Mouse (Mus musculus): ENCODE data around the gene Evc2. TPM values are rescaled to one million over a fixed set of nuclear protein-coding genes. Genes with fewer than 3 reads are reported as not detected.
A peak's percentile ranks its signal among the peaks of the same experiment; 100 is the strongest.

Evc2 gene
- polyA plus RNA-seq, 1 experiment from 2014 or later: 12.2 TPM

DNA sequence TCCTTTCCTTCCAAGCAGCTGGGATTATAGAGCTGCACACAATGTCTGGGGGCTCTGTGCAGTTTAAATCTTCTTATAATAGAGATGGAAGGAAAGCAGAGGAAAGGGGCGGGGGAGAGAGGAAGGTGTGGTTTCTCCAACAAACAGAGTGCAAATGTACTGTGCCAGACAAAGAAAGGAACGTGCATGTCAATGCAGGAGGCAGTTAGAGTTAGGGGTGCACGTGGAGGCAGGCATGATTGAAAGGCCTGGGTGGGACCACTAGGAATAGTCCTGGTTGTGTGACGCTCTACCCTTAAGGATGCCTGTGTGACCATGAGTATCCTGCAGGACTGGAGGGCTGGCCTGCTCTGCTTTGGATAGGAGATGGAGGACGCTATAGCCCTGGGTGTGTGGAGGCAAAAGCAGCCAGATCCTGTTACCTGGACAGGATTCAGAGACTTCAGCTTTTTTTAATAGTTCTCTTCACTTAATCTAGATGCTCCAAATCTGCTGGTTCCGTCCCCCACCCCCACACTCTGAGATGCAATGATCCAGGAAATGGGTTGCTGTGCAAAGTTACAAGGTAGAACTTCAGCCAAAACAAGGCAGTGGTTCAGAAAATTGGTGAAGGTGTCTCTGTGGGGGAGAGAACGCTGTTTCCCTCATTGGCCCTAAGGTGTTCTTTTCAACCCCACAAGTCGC is 7.7 kb upstream of the Evc2 start:
- Histone ChIP-seq H3K4me2 (no peak overlapping the region), H3K27me3 (replicated peaks) (0 out of 2 replicates have a peak, but pooled peaks cover under 1% of the 10 kb centered on the region), H3K9ac (no peak overlapping the region), H3K4me3 (no peak overlapping the region), H3K36me3 (peaks cover 7% of the 10 kb centered on the region), H3K9me3 (replicated peaks) (peaks cover 1% of the 10 kb centered on the region; the same call in 1 of the 2 replicates), H3K27ac (ENCODE audit: poor library complexity, severe bottlenecking) (no peak overlapping the region), H3K4me1 (replicated peaks) (peaks cover 7% of the 10 kb centered on the region; the same call in 1 of the 2 replicates)
- no peak for ATAC-seq (ENCODE audit: insufficient number of reproducible peaks, low FRiP score)
- WGBS: 77% methylated on average over 8 of the region's 8 CpGs

GRCm38 (mm10) chr5:37331133-37331505 is 7.2 kb upstream of the Evc2 start:
- no peak overlapping the region for H3K4me2 ChIP-seq
- WGBS: 84% methylated on average over 2 of the region's 2 CpGs
- H3K36me3 ChIP-seq: peaks cover 2% of the 10 kb centered on the region
- no peak for ATAC-seq (ENCODE audit: insufficient number of reproducible peaks, low FRiP score)
- H3K4me1 ChIP-seq (replicated peaks): peaks cover 12% of the 10 kb centered on the region
- H3K27me3 ChIP-seq (replicated peaks): 0 out of 2 replicates have a peak, but pooled peaks cover 4% of the 10 kb centered on the region
- no peaks in the 10 kb centered on the region for H3K9me3 ChIP-seq (replicated peaks)
- no peak overlapping the region for H3K4me3 ChIP-seq
- no peak overlapping the region for H3K27ac ChIP-seq (ENCODE audit: poor library complexity, severe bottlenecking)
- no peak overlapping the region for H3K9ac ChIP-seq

DNA sequence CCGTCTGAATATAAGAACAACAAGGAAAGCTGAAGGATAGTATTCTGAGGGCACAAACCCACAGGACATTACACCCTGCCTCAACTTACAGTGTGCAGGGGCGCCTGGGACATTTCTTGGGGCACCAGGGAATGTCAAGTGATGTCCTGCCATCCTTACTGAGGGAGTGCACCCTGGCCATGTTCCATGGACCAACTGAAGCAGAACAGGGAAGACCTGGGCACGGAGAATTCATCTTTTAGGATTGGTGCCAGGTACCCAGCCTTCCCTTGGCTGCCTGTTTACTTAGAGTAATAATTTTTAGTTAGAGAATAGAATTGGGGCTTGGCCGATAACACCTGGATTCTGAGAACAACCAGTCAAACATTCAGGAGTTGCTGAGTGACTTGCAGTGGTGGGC is 6.2 kb upstream of the Evc2 start:
- Histone ChIP-seq H3K27me3 (replicated peaks) (0 out of 2 replicates have a peak, but pooled peaks cover 4% of the 10 kb centered on the region), H3K4me3 (no peak overlapping the region), H3K9me3 (replicated peaks) (no peaks in the 10 kb centered on the region), H3K4me2 (no peak overlapping the region), H3K27ac (ENCODE audit: poor library complexity, severe bottlenecking) (no peak overlapping the region), H3K4me1 (replicated peaks) (peaks cover 17% of the 10 kb centered on the region), H3K36me3 (no peaks in the 10 kb centered on the region), H3K9ac (no peak overlapping the region)
- no peak for ATAC-seq (ENCODE audit: insufficient number of reproducible peaks, low FRiP score)
- WGBS: 71% methylated on average over 4 of the region's 4 CpGs

DNA sequence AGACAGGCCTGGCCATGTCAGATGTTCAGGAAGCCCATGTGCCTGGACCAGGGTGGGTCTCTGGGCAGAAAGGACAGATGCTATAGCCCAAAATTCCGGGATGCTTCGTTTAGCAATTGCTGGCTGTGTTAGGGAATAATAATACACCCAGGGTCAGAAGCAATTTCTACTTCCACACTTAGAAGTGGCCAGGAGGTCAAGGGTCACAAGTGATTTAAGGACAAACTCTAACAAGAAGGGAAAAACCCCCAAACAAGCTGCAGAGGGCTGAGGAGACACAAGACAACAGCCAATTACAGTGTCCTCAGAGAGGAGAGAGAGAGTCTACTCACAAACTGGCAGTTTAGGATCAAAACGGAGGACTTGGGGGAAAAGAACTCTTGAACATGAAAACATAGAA is 3.2 kb upstream of the Evc2 start:
- no peaks in the 10 kb centered on the region for H3K36me3 ChIP-seq
- WGBS: 69% methylated on average over 3 of the region's 3 CpGs
- H3K27me3 ChIP-seq (replicated peaks): peaks cover 4% of the 10 kb centered on the region; the same call in 1 of the 2 replicates
- no peak overlapping the region for H3K27ac ChIP-seq (ENCODE audit: poor library complexity, severe bottlenecking)
- H3K9ac ChIP-seq: no peak overlapping the region
- no peak overlapping the region for H3K4me2 ChIP-seq
- H3K4me3 ChIP-seq: no peak overlapping the region
- H3K9me3 ChIP-seq (replicated peaks): no peaks in the 10 kb centered on the region
- H3K4me1 ChIP-seq (replicated peaks): peaks cover 41% of the 10 kb centered on the region
- no peak for ATAC-seq (ENCODE audit: insufficient number of reproducible peaks, low FRiP score)

DNA sequence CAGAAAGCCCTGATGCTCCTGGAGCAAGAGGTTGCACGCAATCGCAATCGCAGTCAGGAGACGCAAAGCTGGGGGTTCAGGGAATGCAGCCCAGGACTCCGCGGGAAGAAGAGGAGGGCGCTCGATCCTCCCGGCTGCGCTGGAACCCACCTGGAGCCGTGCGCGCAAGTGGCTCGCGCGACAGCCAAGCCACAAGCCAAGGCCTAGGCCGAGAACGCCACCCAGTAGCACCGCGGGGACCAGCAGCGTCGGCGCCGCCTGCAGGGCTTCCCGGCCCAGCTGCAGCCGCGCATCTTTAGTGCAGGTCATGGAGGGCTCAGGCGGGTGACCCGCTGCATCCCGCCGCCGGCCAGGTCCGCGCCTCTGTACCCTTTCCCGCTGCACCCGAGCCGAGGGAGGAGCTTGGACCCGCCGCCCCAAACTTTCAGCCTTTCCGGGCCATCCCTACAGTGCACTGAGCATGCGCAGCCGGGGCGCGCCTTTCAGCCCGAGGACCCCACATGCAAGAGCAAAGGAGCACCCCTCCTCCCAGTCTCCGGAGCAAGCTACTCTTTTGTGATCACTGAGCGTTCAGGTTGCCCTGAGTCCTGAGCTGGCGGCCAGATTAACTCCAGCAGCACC is 1.7 kb upstream of the Evc2 start, which contains the start of gene Evc:
Evc (minus strand) TSS at position 410 of the 621 bp plus-strand sequence.
- Histone ChIP-seq H3K4me3 (peak within 1 kb of the TSS; percentile 75), H3K9me3 (replicated peaks) (no peaks in the 10 kb centered on the region), H3K9ac (peak within 1 kb of the TSS; percentile 79), H3K4me1 (replicated peaks) (peaks cover 41% of the 10 kb centered on the region), H3K27me3 (replicated peaks) (peaks cover 4% of the 10 kb centered on the region; the same call in 1 of the 2 replicates), H3K27ac (ENCODE audit: poor library complexity, severe bottlenecking) (no peak within 1 kb of the TSS), H3K36me3 (0 out of 2 replicates have a peak, but pooled peaks cover 4% of the 10 kb centered on the region), H3K4me2 (peak within 1 kb of the TSS; percentile 99)
- ATAC-seq (ENCODE audit: insufficient number of reproducible peaks, low FRiP score): peak; percentile 36
- under 1% methylated on average over 47 of the region's 48 CpGs for WGBS

DNA sequence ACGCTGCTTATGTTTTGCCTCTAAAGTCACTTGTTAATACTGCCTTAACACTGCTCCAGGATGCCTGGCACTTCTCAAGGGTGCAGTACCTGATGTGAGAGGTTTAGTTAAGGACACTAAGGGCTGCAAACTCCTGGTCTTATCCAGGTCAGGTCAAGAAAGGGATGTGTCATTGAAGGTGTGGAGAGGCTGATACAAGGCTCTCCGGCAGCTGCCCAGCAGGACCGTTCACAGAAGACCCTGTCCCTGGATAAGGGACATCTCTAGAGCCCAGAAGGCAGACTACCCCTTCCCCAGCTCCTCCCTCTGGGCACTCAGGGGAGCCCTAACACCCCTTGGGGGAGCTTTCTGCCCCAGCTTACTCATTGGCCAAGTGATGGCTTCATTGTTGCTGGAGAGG is 603 bp upstream of the Evc2 start:
- H3K9ac ChIP-seq: peak overlapping the region; percentile 72
- peaks cover 41% of the 10 kb centered on the region for H3K4me1 ChIP-seq (replicated peaks)
- H3K4me2 ChIP-seq: peak overlapping the region; percentile 99
- no peak for ATAC-seq (ENCODE audit: insufficient number of reproducible peaks, low FRiP score)
- H3K36me3 ChIP-seq: 0 out of 2 replicates have a peak, but pooled peaks cover 7% of the 10 kb centered on the region
- H3K27me3 ChIP-seq (replicated peaks): peaks cover 4% of the 10 kb centered on the region; the same call in 1 of the 2 replicates
- no peaks in the 10 kb centered on the region for H3K9me3 ChIP-seq (replicated peaks)
- 39% methylated on average over 3 of the region's 3 CpGs for WGBS
- 0 out of 2 replicates have a peak overlapping the region, but pooled peaks have one; percentile 47 for H3K27ac ChIP-seq (ENCODE audit: poor library complexity, severe bottlenecking)
- H3K4me3 ChIP-seq: peak overlapping the region; percentile 65; the same call in 1 of the 2 replicates

- no peak overlapping the region for H3K27ac ChIP-seq (ENCODE audit: poor library complexity, severe bottlenecking)
- no peak overlapping the region for H3K9ac ChIP-seq
- H3K36me3 ChIP-seq: peaks cover 23% of the 10 kb centered on the region
- H3K9me3 ChIP-seq (replicated peaks): no peaks in the 10 kb centered on the region
- no peak overlapping the region for H3K4me2 ChIP-seq
- 73% methylated on average over 2 of the region's 2 CpGs for WGBS
- no peak overlapping the region for H3K4me3 ChIP-seq
- no peaks in the 10 kb centered on the region for H3K27me3 ChIP-seq (replicated peaks)
- H3K4me1 ChIP-seq (replicated peaks): peaks cover 11% of the 10 kb centered on the region
- ATAC-seq (ENCODE audit: insufficient number of reproducible peaks, low FRiP score): no peak
Observed at GRCm38 (mm10) chr5:37343962-37344361, 5.7 kb downstream of the Evc2 start.

DNA sequence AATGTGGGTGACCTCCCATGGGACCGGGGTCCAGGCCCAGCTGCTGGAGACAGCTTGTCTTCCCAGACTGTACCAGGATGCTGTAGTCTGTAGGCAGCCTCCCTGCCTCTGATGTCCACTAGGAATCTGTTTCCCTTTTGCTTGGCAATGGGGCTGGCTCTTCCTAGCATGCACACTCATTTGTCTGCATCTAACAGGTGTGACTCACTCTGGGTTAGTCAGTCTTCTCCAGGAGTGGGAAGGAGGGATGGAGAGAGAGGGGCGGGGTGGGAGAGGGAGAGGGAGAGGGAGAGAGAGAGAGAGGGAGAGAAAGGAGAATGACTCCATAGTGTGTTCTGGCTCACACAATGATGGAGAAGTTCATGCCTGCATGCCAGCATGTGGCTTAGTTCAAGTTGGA is 13.5 kb downstream of the Evc2 start:
- Histone ChIP-seq H3K4me2 (no peak overlapping the region), H3K9me3 (replicated peaks) (no peaks in the 10 kb centered on the region; the same call in 1 of the 2 replicates), H3K9ac (no peak overlapping the region), H3K4me3 (no peak overlapping the region), H3K27ac (ENCODE audit: poor library complexity, severe bottlenecking) (no peak overlapping the region), H3K36me3 (peaks cover 44% of the 10 kb centered on the region), H3K27me3 (replicated peaks) (no peaks in the 10 kb centered on the region), H3K4me1 (replicated peaks) (no peaks in the 10 kb centered on the region)
- ATAC-seq (ENCODE audit: insufficient number of reproducible peaks, low FRiP score): no peak
- 94% methylated on average over 2 of the region's 2 CpGs for WGBS

- Histone ChIP-seq H3K36me3 (peaks cover 31% of the 10 kb centered on the region), H3K4me3 (no peak overlapping the region), H3K4me1 (replicated peaks) (peaks cover 4% of the 10 kb centered on the region; the same call in 1 of the 2 replicates), H3K4me2 (no peak overlapping the region), H3K27ac (ENCODE audit: poor library complexity, severe bottlenecking) (no peak overlapping the region), H3K27me3 (replicated peaks) (no peaks in the 10 kb centered on the region), H3K9me3 (replicated peaks) (no peaks in the 10 kb centered on the region; the same call in 1 of the 2 replicates), H3K9ac (no peak overlapping the region)
- WGBS: 76% methylated on average over 4 of the region's 4 CpGs
- ATAC-seq (ENCODE audit: insufficient number of reproducible peaks, low FRiP score): no peak
Observed at GRCm38 (mm10) chr5:37354385-37354784, 16.1 kb downstream of the Evc2 start.

GRCm38 (mm10) chr5:37356027-37356426 is 17.7 kb downstream of the Evc2 start:
- no peak overlapping the region for H3K4me3 ChIP-seq
- peaks cover 25% of the 10 kb centered on the region for H3K36me3 ChIP-seq
- WGBS: 74% methylated on average over 8 of the region's 8 CpGs
- peaks cover 4% of the 10 kb centered on the region; the same call in 1 of the 2 replicates for H3K4me1 ChIP-seq (replicated peaks)
- no peaks in the 10 kb centered on the region for H3K27me3 ChIP-seq (replicated peaks)
- no peak overlapping the region for H3K9ac ChIP-seq
- H3K4me2 ChIP-seq: no peak overlapping the region
- ATAC-seq (ENCODE audit: insufficient number of reproducible peaks, low FRiP score): no peak
- H3K27ac ChIP-seq (ENCODE audit: poor library complexity, severe bottlenecking): no peak overlapping the region
- no peaks in the 10 kb centered on the region; the same call in 1 of the 2 replicates for H3K9me3 ChIP-seq (replicated peaks)

DNA sequence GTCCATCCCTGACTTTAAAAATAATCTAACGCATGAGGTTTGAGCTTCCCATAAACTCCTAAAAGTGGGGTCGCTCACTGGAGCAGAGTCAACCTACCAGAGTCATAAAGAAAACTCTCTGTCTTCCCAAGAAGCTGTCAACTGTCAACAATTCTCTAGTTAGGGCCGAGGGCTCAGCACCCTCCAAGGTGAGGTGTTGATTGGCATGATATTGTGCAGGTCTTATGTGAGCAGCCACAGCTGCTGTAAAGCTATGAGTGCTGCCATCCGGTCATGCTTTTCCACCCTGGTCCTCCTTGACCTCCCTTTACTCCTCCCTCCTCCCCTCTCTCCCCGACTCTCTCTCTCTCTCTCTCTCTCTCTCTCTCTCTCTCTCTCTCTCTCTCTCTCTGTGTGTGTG is 24.3 kb downstream of the Evc2 start:
- Histone ChIP-seq H3K36me3 (peaks cover 8% of the 10 kb centered on the region), H3K9ac (no peak overlapping the region), H3K4me2 (no peak overlapping the region), H3K27me3 (replicated peaks) (no peaks in the 10 kb centered on the region), H3K4me3 (no peak overlapping the region), H3K27ac (ENCODE audit: poor library complexity, severe bottlenecking) (no peak overlapping the region), H3K9me3 (replicated peaks) (no peaks in the 10 kb centered on the region), H3K4me1 (replicated peaks) (peaks cover 37% of the 10 kb centered on the region)
- peak; percentile 69; the same call in 1 of the 2 replicates for ATAC-seq (ENCODE audit: insufficient number of reproducible peaks, low FRiP score)
- WGBS: 25% methylated on average over 5 of the region's 5 CpGs
